Mouse (Mus musculus): ENCODE measurements around the gene BC049762.

Gene BC049762

GRCm38 (mm10) chr11:51214021-51214420, 48.8 kb downstream of the BC049762 start:
- DNase-seq, result no peak

GRCm38 (mm10) chr11:51211426-51211825, 51.4 kb downstream of the BC049762 start:
- no peak for DNase-seq

- no peak for DNase-seq
Observed at GRCm38 (mm10) chr11:51207758-51208157, 55.1 kb downstream of the BC049762 start.

Measured in cerebellum, adult 11-12 months (tissue).